Mouse (Mus musculus): ENCODE data around the gene Itga10.

DNA sequence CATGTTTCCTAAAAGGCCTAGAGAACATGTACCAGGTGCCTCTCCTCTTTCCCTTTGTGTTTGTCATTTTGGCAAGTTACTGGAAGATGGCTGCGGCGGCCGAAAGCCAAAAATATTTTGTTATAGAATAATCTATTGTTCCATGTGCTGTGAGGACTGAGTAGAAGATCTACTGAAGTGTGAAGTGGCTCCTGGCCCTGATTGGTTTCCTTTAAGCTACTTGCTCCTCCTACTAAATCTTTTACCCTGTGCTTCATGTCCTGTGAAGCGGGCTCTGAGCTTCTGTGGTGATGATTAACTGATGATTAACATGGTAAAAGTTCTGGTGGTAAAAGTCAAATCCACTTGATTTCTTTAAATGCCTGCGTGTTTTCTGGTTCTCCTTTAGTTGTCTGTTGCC, 21.5 kb downstream of the Itga10 start:
- TF ChIP-seq CTCF (IDR thresholded peaks at IDR 0.05), result no peak
- TF ChIP-seq EP300 (IDR thresholded peaks at IDR 0.05), result no peak
